ENCODE assay signal across 1 mouse cellular context in genomic region chr19:4497263-4497973, GRCm38 (mm10).
TF ChIP-seq lines count a peak whose summit lies in the region.

No protein-coding gene starts in this region.

TF ChIP-seq in CH12.LX, 34 proteins besides CTCF, POLR2A, EP300 and RAD21:
- TF ChIP-seq SMC3 (IDR thresholded peaks at IDR 0.05; ENCODE audit: low read depth, low read length) (peak; percentile 93), GABPA (IDR thresholded peaks at IDR 0.05; ENCODE audit: insufficient replicate concordance, low read depth, low read length) (no peak), SIN3A (IDR thresholded peaks at IDR 0.05; ENCODE audit: low read length) (peak; percentile 66), ETS1 (conservative IDR thresholded peaks at IDR 0.05; ENCODE audit: low read depth, low read length) (no peak), NELFE (IDR thresholded peaks at IDR 0.05; ENCODE audit: low read depth, low read length) (peak; percentile 59; the same call in 1 of the 2 replicates), MAFK (IDR thresholded peaks at IDR 0.05; ENCODE audit: insufficient replicate concordance, low read length) (no peak), MAZ (IDR thresholded peaks at IDR 0.05; ENCODE audit: low read depth, low read length) (peak; percentile 91), USF1 (IDR thresholded peaks at IDR 0.05; ENCODE audit: low read depth, low read length) (no peak), UBTF (IDR thresholded peaks at IDR 0.05; ENCODE audit: low read depth, low read length) (no peak), KAT2A (IDR thresholded peaks at IDR 0.05; ENCODE audit: insufficient replicate concordance, low read length) (no peak), CHD1 (IDR thresholded peaks at IDR 0.05; ENCODE audit: low read depth, low read length) (no peak), PAX5 (IDR thresholded peaks at IDR 0.05; ENCODE audit: low read length) (no peak), IRF4 (IDR thresholded peaks at IDR 0.05; ENCODE audit: low read depth, low read length) (0 out of 2 replicates have a peak, but pooled peaks have one; percentile 30), CHD2 (IDR thresholded peaks at IDR 0.05; ENCODE audit: low read length) (peak; percentile 96), TBP (conservative IDR thresholded peaks at IDR 0.05; ENCODE audit: low read depth, low read length) (no peak), ZC3H11A (IDR thresholded peaks at IDR 0.05; ENCODE audit: low read depth, low read length) (peak; percentile 76), TCF12 (IDR thresholded peaks at IDR 0.05; ENCODE audit: low read depth, low read length) (peak; percentile 54; the same call in 1 of the 2 replicates), E2F4 (IDR thresholded peaks at IDR 0.05; ENCODE audit: insufficient replicate concordance, low read depth, low read length) (no peak), MAX (IDR thresholded peaks at IDR 0.05; ENCODE audit: low read length) (peak; percentile 27; the same call in 1 of the 2 replicates), MEF2A (IDR thresholded peaks at IDR 0.05; ENCODE audit: borderline replicate concordance, low read depth, low read length) (peak; percentile 35; the same call in 1 of the 2 replicates), RCOR1 (conservative IDR thresholded peaks at IDR 0.05; ENCODE audit: low read depth, low read length) (no peak), BHLHE40 (IDR thresholded peaks at IDR 0.05; ENCODE audit: low read depth, low read length) (peak; percentile 51), ZMIZ1 (IDR thresholded peaks at IDR 0.05; ENCODE audit: low read depth, low read length) (no peak), ELF1 (IDR thresholded peaks at IDR 0.05; ENCODE audit: low read depth, low read length) (0 out of 2 replicates have a peak, but pooled peaks have one; percentile 10), JUN (IDR thresholded peaks at IDR 0.05; ENCODE audit: insufficient read depth, low read depth, low read length) (no peak)
